Mouse (Mus musculus) lung, embryonic 16.5 days (tissue): ENCODE results near the gene Kmt5c. TPM values are rescaled to one million over a fixed set of nuclear protein-coding genes. Genes with fewer than 3 reads are reported as not detected.

Experiments used
- ATAC-seq: fragments of 200-750 bp; cut with Nextera tagmentation; 2 replicates; pipeline ENCODE4 v1.8.0; 2017; ENCODE audit warnings: low read depth, mild to moderate bottlenecking, moderate library complexity
- H3K27ac ChIP-seq: fragments of 300-500 bp; sonication (generic); 2 replicates; pipeline ENCODE4 v1.5.1; 2014; ENCODE audit warnings: mild to moderate bottlenecking, control low read depth, low read length
- H3K27me3 ChIP-seq: fragments of 300-500 bp; sonication (generic); 2 replicates; pipeline ENCODE4 v1.6.1; 2014; ENCODE audit warnings: low read depth, low read length, mixed read lengths; ENCODE audit not compliant: control insufficient read depth, insufficient read depth
- H3K36me3 ChIP-seq: fragments of 300-500 bp; sonication (generic); 2 replicates; pipeline ENCODE4 v1.6.1; 2014; ENCODE audit warnings: low read length; ENCODE audit not compliant: control insufficient read depth, insufficient read depth
- H3K4me1 ChIP-seq: fragments of 300-500 bp; sonication (generic); replicated peaks from 2 replicates; pipeline ENCODE4 v1.6.1; 2014; ENCODE audit warnings: low read length, mixed read lengths; ENCODE audit not compliant: control insufficient read depth, insufficient read depth
- H3K4me2 ChIP-seq: fragments of 300-500 bp; sonication (generic); 2 replicates; pipeline ENCODE4 v1.6.1; 2014; ENCODE audit warnings: low read depth, low read length, control low read depth
- H3K4me3 ChIP-seq: fragments of 300-500 bp; sonication (generic); 2 replicates; pipeline ENCODE4 v1.5.1; 2014; ENCODE audit warnings: mild to moderate bottlenecking, low read length, control low read depth
- H3K9ac ChIP-seq: fragments of 300-500 bp; sonication (generic); 2 replicates; pipeline ENCODE4 v1.6.1; 2014; ENCODE audit warnings: low read length, control low read depth
- H3K9me3 ChIP-seq: fragments of 300-500 bp; sonication (generic); 2 replicates; pipeline ENCODE4 v1.6.1; 2016; ENCODE audit warnings: low read length; ENCODE audit not compliant: control insufficient read depth
- WGBS: fragments of 180-500 bp; shearing (Covaris S2); extraction: QIAGEN DNeasy Blood & Tissue Kit; methylation state at CpG from one replicate; pipeline ENCODE4 v1.1.7; 2014; 5-methylcytosine and 5-hydroxymethylcytosine counted together
- polyA plus RNA-seq: library from polyadenylated mRNA; unstranded; fragments of >200 nt; fragmentation: Nextera tagmentation; extraction: Ambion mirVana; gene quantifications from 2 replicates; pipeline ENCODE4 v1.2.1, GENCODE M21; 2015

The Kmt5c gene
- polyA plus RNA-seq, 1 experiment from 2014 or later: 57.2 TPM

DNA sequence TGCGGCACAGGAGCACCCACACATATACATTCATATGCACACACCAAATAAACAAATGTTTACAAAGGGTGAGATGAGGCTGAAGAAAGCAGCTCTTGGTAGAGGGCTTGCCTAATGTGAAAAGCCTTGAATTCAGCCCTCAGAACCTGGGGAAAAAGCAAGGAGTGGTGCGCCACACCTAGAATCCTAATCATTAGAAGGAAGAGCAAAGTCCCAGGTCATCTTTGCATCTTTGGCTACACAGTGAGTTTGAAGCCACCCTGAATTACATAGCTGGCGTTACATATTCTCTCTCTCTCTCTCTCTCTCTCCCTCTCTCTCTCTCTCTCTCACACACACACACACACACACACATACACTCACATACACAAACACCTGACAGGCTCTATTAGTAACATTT lies 20.6 kb upstream of the Kmt5c start:
- H3K36me3 ChIP-seq: no peaks in the 10 kb centered on the region; the same call in 1 of the 2 replicates
- H3K27ac ChIP-seq: no peak overlapping the region
- no peak overlapping the region for H3K9ac ChIP-seq
- H3K4me1 ChIP-seq: no peaks in the 10 kb centered on the region
- no peaks in the 10 kb centered on the region for H3K9me3 ChIP-seq
- ATAC-seq: no peak
- no peaks in the 10 kb centered on the region for H3K27me3 ChIP-seq
- H3K4me3 ChIP-seq: no peak overlapping the region
- 86% methylated on average over 3 of the region's 3 CpGs for WGBS
- no peak overlapping the region for H3K4me2 ChIP-seq

DNA sequence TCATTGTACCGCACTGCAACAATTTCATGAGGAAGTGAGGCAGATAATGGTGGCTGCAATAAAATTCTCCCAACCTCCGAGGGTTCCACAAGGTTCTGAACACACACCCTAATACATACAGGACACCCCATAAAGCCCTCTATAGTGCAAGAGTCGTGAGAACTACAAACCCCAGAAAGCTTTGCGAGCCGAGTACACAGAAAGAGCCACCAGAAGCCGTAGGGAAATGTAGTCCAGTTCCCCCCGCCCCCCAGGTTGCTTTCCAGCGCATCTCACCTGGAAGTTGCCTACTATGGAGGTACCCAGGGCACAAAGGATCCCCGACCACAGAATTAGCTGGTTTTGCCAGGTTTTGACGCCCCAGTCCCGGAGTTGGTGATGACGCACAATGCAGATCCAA lies 16.4 kb upstream of the Kmt5c start:
- H3K9ac ChIP-seq: peak overlapping the region; percentile 42
- 31% methylated on average over 12 of the region's 12 CpGs for WGBS
- peak overlapping the region; percentile 39 for H3K4me3 ChIP-seq
- H3K4me1 ChIP-seq: no peaks in the 10 kb centered on the region
- no peaks in the 10 kb centered on the region for H3K36me3 ChIP-seq
- H3K9me3 ChIP-seq: no peaks in the 10 kb centered on the region
- peak; percentile 73 for ATAC-seq
- no peak overlapping the region for H3K27ac ChIP-seq
- H3K4me2 ChIP-seq: peak overlapping the region; percentile 55
- H3K27me3 ChIP-seq: no peaks in the 10 kb centered on the region

DNA sequence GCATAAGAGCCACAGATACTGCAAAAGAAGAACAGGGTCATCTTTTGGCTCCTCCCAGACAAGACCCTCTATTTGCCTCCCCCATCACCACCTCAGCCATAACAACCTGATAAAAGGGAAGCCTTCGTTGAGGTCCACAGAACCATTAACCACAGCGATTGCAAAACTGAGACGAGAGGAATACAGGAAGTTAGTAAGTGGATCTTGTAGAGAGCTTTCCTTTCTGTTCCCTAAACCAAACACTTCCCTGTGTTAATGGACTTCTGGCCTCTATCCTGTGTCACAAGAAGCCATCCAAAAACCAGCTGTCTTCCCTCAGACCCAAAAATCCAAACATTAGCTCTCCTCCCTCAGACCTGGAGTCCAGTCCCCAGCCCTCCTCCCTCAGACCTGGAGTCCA lies 15.6 kb upstream of the Kmt5c start:
- no peaks in the 10 kb centered on the region for H3K36me3 ChIP-seq
- H3K27ac ChIP-seq: no peak overlapping the region
- no peak overlapping the region for H3K9ac ChIP-seq
- no peaks in the 10 kb centered on the region for H3K9me3 ChIP-seq
- H3K27me3 ChIP-seq: no peaks in the 10 kb centered on the region
- H3K4me3 ChIP-seq: no peak overlapping the region
- no peak for ATAC-seq
- H3K4me2 ChIP-seq: no peak overlapping the region
- H3K4me1 ChIP-seq: no peaks in the 10 kb centered on the region
- WGBS: 17% methylated on average over 3 of the region's 3 CpGs

DNA sequence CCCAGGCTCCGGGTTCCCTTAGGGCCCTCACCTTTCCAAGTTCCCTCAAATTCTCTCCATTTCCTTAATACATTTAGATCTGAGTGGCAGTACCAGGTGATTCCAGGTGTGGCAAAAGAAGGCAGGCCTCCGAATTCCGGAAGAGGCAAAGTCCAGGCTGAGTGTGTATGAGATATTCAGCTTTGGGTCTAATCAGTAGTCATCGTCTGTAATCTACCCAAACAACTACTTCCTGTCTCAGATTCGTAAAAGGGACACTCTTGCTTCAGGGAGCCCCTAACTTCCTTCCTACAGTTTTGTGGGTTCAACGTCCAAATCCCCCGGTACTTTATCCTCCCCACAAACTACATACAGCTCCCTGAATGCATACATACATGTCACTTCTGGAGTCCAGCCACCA lies 14.7 kb upstream of the Kmt5c start, which contains the start of gene Tmem150b:
TSS of gene Tmem150b (minus strand) at position 81 of the 400 bp plus-strand sequence.
- no peaks in the 10 kb centered on the region for H3K9me3 ChIP-seq
- H3K4me3 ChIP-seq: no peak within 1 kb of the TSS
- ATAC-seq: no peak
- WGBS: 61% methylated on average over 7 of the region's 7 CpGs
- H3K36me3 ChIP-seq: no peaks in the 10 kb centered on the region
- no peaks in the 10 kb centered on the region for H3K4me1 ChIP-seq
- H3K4me2 ChIP-seq: no peak within 1 kb of the TSS
- H3K9ac ChIP-seq: no peak within 1 kb of the TSS
- H3K27ac ChIP-seq: no peak within 1 kb of the TSS
- no peaks in the 10 kb centered on the region for H3K27me3 ChIP-seq

DNA sequence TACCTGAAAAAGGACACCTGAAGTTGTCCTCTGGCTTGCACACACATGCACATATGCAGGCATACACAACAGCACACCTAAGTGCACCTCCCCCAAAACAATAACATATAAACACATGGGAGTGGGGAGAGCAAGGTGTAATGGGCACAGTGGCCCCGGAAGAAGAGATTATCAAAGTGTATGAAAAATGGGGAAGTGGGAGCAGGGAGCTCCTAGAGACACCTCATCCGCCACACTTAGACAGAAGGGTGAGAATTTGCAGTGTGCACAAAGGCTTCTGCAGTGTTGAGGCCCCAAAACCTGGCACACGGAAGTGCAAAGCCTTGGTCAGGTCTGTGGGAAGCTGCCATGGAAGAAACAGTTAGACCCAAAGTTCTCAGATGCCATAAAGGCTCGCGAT lies 8.8 kb upstream of the Kmt5c start:
- no peak overlapping the region for H3K4me2 ChIP-seq
- H3K9ac ChIP-seq: no peak overlapping the region
- H3K36me3 ChIP-seq: no peaks in the 10 kb centered on the region
- no peak overlapping the region for H3K27ac ChIP-seq
- ATAC-seq: no peak
- H3K27me3 ChIP-seq: no peaks in the 10 kb centered on the region
- no peaks in the 10 kb centered on the region for H3K4me1 ChIP-seq
- H3K9me3 ChIP-seq: no peaks in the 10 kb centered on the region
- WGBS: 75% methylated on average over 5 of the region's 5 CpGs
- H3K4me3 ChIP-seq: no peak overlapping the region

DNA sequence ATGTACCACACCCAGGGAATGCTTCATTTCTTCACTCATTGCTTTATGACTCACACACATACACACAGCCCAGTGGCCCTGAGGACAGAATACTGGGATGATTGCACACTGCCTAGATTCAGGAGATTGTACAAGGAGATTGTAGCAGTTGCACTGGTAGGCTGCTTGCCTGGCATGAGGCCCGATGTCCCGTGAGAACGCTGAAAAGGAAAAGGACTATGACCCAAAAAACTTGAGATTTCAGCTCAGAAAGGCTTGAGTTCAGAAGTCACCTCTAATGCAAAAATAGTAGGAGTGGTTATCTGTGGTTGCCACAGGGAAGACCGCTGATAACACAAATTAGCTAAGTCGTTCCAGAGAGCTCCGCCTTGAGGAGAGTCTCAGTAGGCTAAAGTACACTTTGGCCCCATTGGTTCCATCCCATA lies 6.9 kb upstream of the Kmt5c start:
- Histone ChIP-seq H3K9ac (no peak overlapping the region), H3K27me3 (no peaks in the 10 kb centered on the region), H3K4me2 (no peak overlapping the region), H3K9me3 (no peaks in the 10 kb centered on the region), H3K36me3 (no peaks in the 10 kb centered on the region), H3K4me3 (no peak overlapping the region), H3K4me1 (no peaks in the 10 kb centered on the region), H3K27ac (no peak overlapping the region)
- no peak for ATAC-seq
- WGBS: 49% methylated on average over 6 of the region's 6 CpGs

DNA sequence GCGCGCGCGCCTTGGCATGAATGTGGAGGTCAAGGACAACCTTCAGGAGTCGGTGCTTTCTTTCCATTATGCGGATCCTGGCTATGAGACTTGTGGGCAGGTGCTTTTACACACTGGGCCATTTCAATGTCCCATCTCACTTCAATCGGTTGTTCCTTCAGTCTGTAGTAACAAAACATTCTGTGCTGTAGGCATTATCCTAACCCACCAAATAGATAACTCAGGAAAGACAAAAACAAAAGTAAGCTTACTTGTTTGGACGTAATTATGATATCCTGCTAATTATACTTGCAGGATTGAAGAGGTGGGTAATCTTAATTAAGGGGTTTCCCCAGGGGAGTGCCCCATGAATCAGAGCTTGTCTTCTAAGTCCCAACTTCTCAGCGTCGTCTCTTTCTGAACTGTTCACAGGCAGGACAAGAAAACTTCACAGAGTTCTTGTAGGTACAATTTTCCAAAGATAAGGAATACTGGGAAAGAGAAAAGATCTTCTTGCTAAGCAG lies 823 bp upstream of the Kmt5c start:
- Histone ChIP-seq H3K9me3 (no peaks in the 10 kb centered on the region), H3K4me3 (peak overlapping the region; percentile 38), H3K9ac (peak overlapping the region; percentile 33), H3K27ac (peak overlapping the region; percentile 45), H3K4me1 (peaks cover 15% of the 10 kb centered on the region), H3K27me3 (no peaks in the 10 kb centered on the region), H3K36me3 (no peaks in the 10 kb centered on the region; the same call in 1 of the 2 replicates), H3K4me2 (peak overlapping the region; percentile 56)
- no peak for ATAC-seq
- WGBS: 43% methylated on average over 10 of the region's 10 CpGs

DNA sequence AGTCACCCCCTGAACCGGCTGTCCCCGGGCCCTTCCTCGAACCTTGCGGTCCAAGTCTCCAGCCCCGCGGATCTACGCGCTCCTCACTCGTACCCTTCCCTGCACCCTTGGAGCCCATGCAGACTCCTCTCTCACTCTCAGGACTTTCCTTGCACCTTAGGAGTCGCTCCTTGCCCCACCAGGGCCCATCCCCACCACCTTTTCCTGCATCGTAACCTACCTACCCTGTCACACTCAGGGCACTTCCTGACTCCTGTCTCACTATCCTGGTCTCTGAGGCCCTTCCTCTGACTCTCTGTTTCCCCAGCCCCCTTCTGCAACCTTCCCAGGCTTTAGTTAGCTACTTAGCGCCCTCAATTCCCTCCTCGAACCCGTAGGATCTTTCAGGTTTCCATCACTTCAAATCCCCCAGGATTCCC lies 403 bp downstream of the Kmt5c start:
- Histone ChIP-seq H3K36me3 (no peaks in the 10 kb centered on the region; the same call in 1 of the 2 replicates), H3K9me3 (no peaks in the 10 kb centered on the region), H3K27me3 (no peaks in the 10 kb centered on the region), H3K27ac (peak overlapping the region; percentile 75), H3K4me1 (peaks cover 15% of the 10 kb centered on the region), H3K9ac (peak overlapping the region; percentile 78), H3K4me3 (peak overlapping the region; percentile 65), H3K4me2 (peak overlapping the region; percentile 76)
- peak; percentile 19 for ATAC-seq
- WGBS: 0% methylated on average over 14 of the region's 14 CpGs

DNA sequence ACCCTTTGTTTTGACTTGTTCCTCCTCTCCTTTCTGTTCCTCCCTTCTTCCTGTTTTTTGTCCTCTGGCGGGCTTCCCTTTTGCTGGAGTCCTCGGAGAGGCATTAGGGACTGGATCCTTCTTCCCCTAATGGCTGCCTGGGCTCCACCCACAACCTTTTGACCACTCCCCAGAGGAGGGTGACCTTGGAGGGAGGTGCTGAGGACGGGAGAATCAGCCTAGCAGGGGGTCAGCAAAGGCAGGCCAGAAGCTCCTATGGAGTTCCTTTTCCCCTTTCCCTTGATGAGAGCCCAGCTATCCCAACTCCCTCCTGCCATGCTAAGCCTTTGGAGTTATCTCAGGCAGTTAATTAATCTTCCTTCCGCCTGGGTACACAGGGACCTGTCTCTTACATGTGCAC lies 1.2 kb downstream of the Kmt5c start:
- H3K4me2 ChIP-seq: peak overlapping the region; percentile 76
- H3K27ac ChIP-seq: peak overlapping the region; percentile 75
- peaks cover 15% of the 10 kb centered on the region for H3K4me1 ChIP-seq
- WGBS: 3% methylated on average over 4 of the region's 4 CpGs
- no peak for ATAC-seq
- H3K4me3 ChIP-seq: peak overlapping the region; percentile 65
- H3K36me3 ChIP-seq: peaks cover 3% of the 10 kb centered on the region
- H3K27me3 ChIP-seq: no peaks in the 10 kb centered on the region
- H3K9me3 ChIP-seq: no peaks in the 10 kb centered on the region
- peak overlapping the region; percentile 78 for H3K9ac ChIP-seq
